Mouse (Mus musculus) heart, adult 2 months (tissue): ENCODE results near the gene Armc5. TPM values are rescaled to one million over a fixed set of nuclear protein-coding genes. Genes with fewer than 3 reads are reported as not detected.
A peak's percentile ranks its signal among the peaks of the same experiment; 100 is the strongest.

Experiments used
- DNase-seq, 2 experiments: peaks; one replicate each; pipeline ENCODE4 v3.0.0; 2021
- H3K27ac ChIP-seq: fragments of 200-600 bp; 2 replicates; pipeline ENCODE4 v1.8.1; 2022
- H3K27me3 ChIP-seq: fragments of 200-500 bp; 2 replicates; pipeline ENCODE4 v1.6.1; 2012; ENCODE audit warnings: mild to moderate bottlenecking, low read length, inconsistent platforms, mixed read lengths; ENCODE audit not compliant: control insufficient read depth, insufficient read depth
- H3K36me3 ChIP-seq: fragments of 200-500 bp; 2 replicates; pipeline ENCODE4 v1.6.1; 2012; ENCODE audit warnings: low read length, inconsistent platforms; ENCODE audit not compliant: control insufficient read depth, insufficient read depth
- H3K4me1 ChIP-seq: fragments of 200-500 bp; 2 replicates; pipeline ENCODE4 v1.6.1; 2011; ENCODE audit warnings: low read length; ENCODE audit not compliant: control insufficient read depth, insufficient read depth
- H3K4me3 ChIP-seq: fragments of 200-600 bp; 2 replicates; pipeline ENCODE4 v1.8.1; 2022
- H3K79me2 ChIP-seq: fragments of 200-500 bp; replicated peaks from 2 replicates; pipeline ENCODE4 v1.6.1; 2012; ENCODE audit warnings: mild to moderate bottlenecking, inconsistent platforms, low read length, moderate library complexity, mixed read lengths; ENCODE audit not compliant: control insufficient read depth, insufficient read depth
- H3K9ac ChIP-seq: fragments of 200-500 bp; 2 replicates; pipeline ENCODE4 v1.6.1; 2012; ENCODE audit warnings: low read depth, mild to moderate bottlenecking, control low read depth, inconsistent platforms, low read length, mixed read lengths
- CTCF ChIP-seq: fragments of 200-600 bp; IDR thresholded peaks from 2 replicates; pipeline ENCODE4 v1.8.1; 2022; ENCODE audit warnings: antibody characterized with exemption, mild to moderate bottlenecking, moderate library complexity
- EP300 ChIP-seq: fragments of 200-500 bp; IDR thresholded peaks from 2 replicates; pipeline ENCODE4 v1.6.1; 2011; ENCODE audit warnings: low read depth, low read length, control low read depth; ENCODE audit not compliant: insufficient read depth
- POLR2A ChIP-seq: fragments of 200-500 bp; IDR thresholded peaks from 2 replicates; pipeline ENCODE4 v1.6.1; 2011; ENCODE audit warnings: mild to moderate bottlenecking, low read depth, low read length, control low read depth; ENCODE audit not compliant: insufficient read depth
- WGBS: fragments of 180-500 bp; shearing (Covaris S2); methylation state at CpG from one replicate; pipeline ENCODE4 v1.1.7; 2018; 5-methylcytosine and 5-hydroxymethylcytosine counted together
- intact Hi-C: fragments of 180-260 bp; cut with DNase I; formaldehyde crosslinking; loops from one replicate; pipeline ENCODE4 v1.15.1; 2025
- polyA plus RNA-seq: library from polyadenylated mRNA; depleted of rRNA; stranded (reverse); fragments of >200 nt; gene quantifications from 2 replicates; pipeline ENCODE4 v1.2.3, GENCODE M21; 2012
- total RNA-seq, 2 experiments: library from RNA; stranded (reverse); gene quantifications; 2 replicates each; pipeline ENCODE4 v1.2.3; 2021

Gene Armc5
- total and polyA plus RNA-seq, 3 experiments, result 6.8 to 11.2 (median 7.1) TPM

GRCm38 (mm10) chr7:128246496-128247391, 9.6 kb downstream of the Armc5 start, which contains the start of gene Tgfb1i1:
Tgfb1i1 (plus strand) TSS chr7:128246812.
- intact Hi-C loops, result loop anchor here (1.0 to 10.0 kb wide), 3 partner anchors 99 to 461 kb away; partner anchors contain the start of gene Inpp5f
- peak within 1 kb of the TSS; percentile 85 for H3K4me3 ChIP-seq
- peak within 1 kb of the TSS; percentile 95 for H3K27ac ChIP-seq
- peaks cover 2% of the 10 kb centered on the region; the same call in 1 of the 2 replicates for H3K4me1 ChIP-seq
- no peaks in the 10 kb centered on the region for H3K27me3 ChIP-seq
- H3K9ac ChIP-seq, result peak within 1 kb of the TSS; percentile 75
- TF ChIP-seq EP300 (no peak), CTCF (no peak), POLR2A (peak; percentile 88)
- 4% methylated on average over 26 of the region's 30 CpGs for WGBS
- DNase-seq, result peak; percentile 78 to 79
- no peaks in the 10 kb centered on the region; the same call in none of the 2 replicates for H3K36me3 ChIP-seq
- H3K79me2 ChIP-seq, result no peaks in the 10 kb centered on the region

- 0% methylated on average over 13 of the region's 13 CpGs for WGBS
- Histone ChIP-seq H3K9ac (peak overlapping the region; percentile 75), H3K79me2 (no peaks in the 10 kb centered on the region), H3K36me3 (no peaks in the 10 kb centered on the region; the same call in none of the 2 replicates), H3K4me1 (peaks cover 2% of the 10 kb centered on the region; the same call in 1 of the 2 replicates), H3K4me3 (peak overlapping the region; percentile 85), H3K27me3 (no peaks in the 10 kb centered on the region), H3K27ac (peak overlapping the region; percentile 95)
- TF ChIP-seq CTCF (peak; percentile 90), EP300 (0 out of 2 replicates have a peak, but pooled peaks have one; percentile 57), POLR2A (no peak)
- DNase-seq, result peak; percentile 87
- intact Hi-C loops, result loop anchor here (1.0 to 10.0 kb wide), 3 partner anchors 98 to 460 kb away; partner anchors contain the start of gene Inpp5f
These were observed 10.3 kb downstream of the Armc5 start for GRCm38 (mm10) chr7:128247443-128247842.

- Histone ChIP-seq H3K4me3 (peak overlapping the region; percentile 85), H3K9ac (peak overlapping the region; percentile 8; the same call in 1 of the 2 replicates), H3K27me3 (no peaks in the 10 kb centered on the region), H3K79me2 (no peaks in the 10 kb centered on the region), H3K4me1 (peaks cover 2% of the 10 kb centered on the region; the same call in 1 of the 2 replicates), H3K36me3 (no peaks in the 10 kb centered on the region; the same call in none of the 2 replicates), H3K27ac (no peak overlapping the region)
- DNase-seq, result no peak
- intact Hi-C loops, result loop anchor here (5.0 to 10.0 kb wide), 2 partner anchors 366 to 459 kb away; partner anchors contain the start of gene Inpp5f
- WGBS, result 61% methylated on average over 10 of the region's 10 CpGs
- TF ChIP-seq CTCF, result no peak
- TF ChIP-seq POLR2A, result no peak
- TF ChIP-seq EP300, result no peak
These were observed 11.2 kb downstream of the Armc5 start for GRCm38 (mm10) chr7:128248081-128249042.

- no peak overlapping the region for H3K9ac ChIP-seq
- DNase-seq, result no peak
- H3K27me3 ChIP-seq, result no peaks in the 10 kb centered on the region
- TF ChIP-seq POLR2A, result no peak
- TF ChIP-seq CTCF, result no peak
- no peak for TF ChIP-seq EP300
- H3K79me2 ChIP-seq, result no peaks in the 10 kb centered on the region
- no peaks in the 10 kb centered on the region; the same call in none of the 2 replicates for H3K36me3 ChIP-seq
- peaks cover 2% of the 10 kb centered on the region; the same call in 1 of the 2 replicates for H3K4me1 ChIP-seq
- no peak overlapping the region for H3K4me3 ChIP-seq
- intact Hi-C loops, result loop anchor here (5.0 to 10.0 kb wide), 2 partner anchors 365 to 457 kb away; partner anchors contain the start of gene Inpp5f
- WGBS, result 81% methylated on average over 5 of the region's 5 CpGs
- no peak overlapping the region for H3K27ac ChIP-seq
These were observed 12.9 kb downstream of the Armc5 start for GRCm38 (mm10) chr7:128249998-128250397.

GRCm38 (mm10) chr7:128251946-128252345, 14.8 kb downstream of the Armc5 start:
- 66% methylated on average over 12 of the region's 12 CpGs for WGBS
- no peak overlapping the region for H3K27ac ChIP-seq
- H3K79me2 ChIP-seq, result no peaks in the 10 kb centered on the region
- DNase-seq, result no peak
- TF ChIP-seq POLR2A (no peak), EP300 (no peak), CTCF (no peak)
- peaks cover 5% of the 10 kb centered on the region for H3K4me1 ChIP-seq
- intact Hi-C loops, result no loop called here
- H3K36me3 ChIP-seq, result no peaks in the 10 kb centered on the region; the same call in 1 of the 2 replicates
- H3K27me3 ChIP-seq, result no peaks in the 10 kb centered on the region
- no peak overlapping the region for H3K9ac ChIP-seq
- no peak overlapping the region for H3K4me3 ChIP-seq
